Mouse (Mus musculus): ENCODE measurements around the gene Tepp. TPM values are rescaled to one million over a fixed set of nuclear protein-coding genes. Genes with fewer than 3 reads are reported as not detected.

The Tepp gene
- polyA plus RNA-seq, 1 experiment from 2014 or later = not detected

GRCm38 (mm10) chr8:95369581-95370326 is 59.4 kb downstream of the Tepp start:
- peaks cover 10% of the 10 kb centered on the region for H3K36me3 ChIP-seq (ENCODE audit: control insufficient read depth, insufficient read depth, low read length)
- no peak overlapping the region for H3K4me3 ChIP-seq (ENCODE audit: low read depth, low read length)

DNA sequence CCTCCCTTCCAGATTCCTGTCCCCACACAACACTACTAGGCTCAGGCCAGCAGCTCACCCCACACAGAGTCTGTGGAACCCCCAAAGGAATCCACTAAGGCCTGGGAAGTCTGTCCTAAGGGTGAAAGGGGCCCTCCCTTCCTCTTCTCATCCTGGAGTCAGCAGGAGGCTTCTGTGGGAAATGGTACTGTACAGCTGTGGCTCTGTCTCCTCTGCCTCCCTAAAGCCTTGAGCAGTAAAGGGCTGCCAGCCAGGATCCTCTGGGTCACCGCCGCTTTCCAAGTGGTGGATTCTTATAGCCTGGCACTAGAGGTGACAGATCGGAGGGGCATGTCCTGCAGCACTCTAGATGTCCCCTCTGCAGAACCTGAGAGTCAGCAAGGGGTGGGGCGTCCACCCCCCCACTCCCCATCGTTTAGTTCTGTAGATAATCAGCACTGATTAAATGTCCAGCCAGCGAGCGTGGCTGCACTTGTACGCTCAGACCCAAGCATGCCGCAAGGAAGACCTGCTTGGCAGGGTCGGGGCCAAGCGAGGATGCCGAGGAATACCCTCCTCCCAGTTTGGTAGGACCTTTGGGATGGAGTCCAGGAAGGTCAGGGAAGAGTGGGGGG is 63.1 kb downstream of the Tepp start:
- H3K36me3 ChIP-seq (ENCODE audit: control insufficient read depth, insufficient read depth, low read length) = peaks cover 10% of the 10 kb centered on the region
- 84% methylated on average over 12 of the region's 12 CpGs for WGBS
- DNase-seq (ENCODE audit: low spot score) = no peak

More at GRCm38 (mm10) chr8:95369581-95370326, 59.4 kb downstream of the Tepp start:
- Histone ChIP-seq H3K27me3 (ENCODE audit: control insufficient read depth, insufficient read depth, low read length) (no peaks in the 10 kb centered on the region), H3K9me3 (ENCODE audit: control insufficient read depth, low read length) (no peaks in the 10 kb centered on the region), H3K27ac (ENCODE audit: low read depth, low read length) (no peak overlapping the region), H3K9ac (ENCODE audit: low read depth, low read length) (no peak overlapping the region), H3K4me2 (replicated peaks; ENCODE audit: low read depth, low read length) (0 out of 2 replicates have a peak overlapping the region, but pooled peaks have one; percentile 17), H3K4me1 (replicated peaks; ENCODE audit: control insufficient read depth, insufficient read depth, low read length) (no peaks in the 10 kb centered on the region)
- no peak for ATAC-seq (ENCODE audit: low FRiP score)
- WGBS = 55% methylated on average over 20 of the region's 20 CpGs
- no peak for DNase-seq (ENCODE audit: low spot score)

GRCm38 (mm10) chr8:95374429-95374828 is 64.1 kb downstream of the Tepp start:
- ATAC-seq (ENCODE audit: low FRiP score) = no peak

More for the DNA sequence above, 63.1 kb downstream of the Tepp start:
- no peak for ATAC-seq (ENCODE audit: low FRiP score)
- H3K4me3 ChIP-seq (ENCODE audit: low read depth, low read length) = no peak overlapping the region
- H3K4me1 ChIP-seq (replicated peaks; ENCODE audit: control insufficient read depth, insufficient read depth, low read length) = no peaks in the 10 kb centered on the region
- H3K27ac ChIP-seq (ENCODE audit: low read depth, low read length) = no peak overlapping the region
- no peaks in the 10 kb centered on the region for H3K27me3 ChIP-seq (ENCODE audit: control insufficient read depth, insufficient read depth, low read length)
- no peak overlapping the region for H3K4me2 ChIP-seq (replicated peaks; ENCODE audit: low read depth, low read length)
- no peak overlapping the region for H3K9ac ChIP-seq (ENCODE audit: low read depth, low read length)
- H3K9me3 ChIP-seq (ENCODE audit: control insufficient read depth, low read length) = no peaks in the 10 kb centered on the region

GRCm38 (mm10) chr8:95375374-95375930 is 65.1 kb downstream of the Tepp start:
- DNase-seq (ENCODE audit: low spot score) (no peak), ATAC-seq (ENCODE audit: low FRiP score) (no peak)
- H3K27me3 ChIP-seq (ENCODE audit: control insufficient read depth, insufficient read depth, low read length) = no peaks in the 10 kb centered on the region
- H3K9me3 ChIP-seq (ENCODE audit: control insufficient read depth, low read length) = no peaks in the 10 kb centered on the region
- H3K4me3 ChIP-seq (ENCODE audit: low read depth, low read length) = no peak overlapping the region
- H3K4me2 ChIP-seq (replicated peaks; ENCODE audit: low read depth, low read length) = no peak overlapping the region
- WGBS = 87% methylated on average over 7 of the region's 7 CpGs
- no peak overlapping the region for H3K27ac ChIP-seq (ENCODE audit: low read depth, low read length)
- H3K4me1 ChIP-seq (replicated peaks; ENCODE audit: control insufficient read depth, insufficient read depth, low read length) = no peaks in the 10 kb centered on the region
- H3K9ac ChIP-seq (ENCODE audit: low read depth, low read length) = no peak overlapping the region
- H3K36me3 ChIP-seq (ENCODE audit: control insufficient read depth, insufficient read depth, low read length) = peaks cover 3% of the 10 kb centered on the region; the same call in 1 of the 2 replicates

More at GRCm38 (mm10) chr8:95374429-95374828, 64.1 kb downstream of the Tepp start:
- H3K27ac ChIP-seq (ENCODE audit: low read depth, low read length) = no peak overlapping the region
- H3K9ac ChIP-seq (ENCODE audit: low read depth, low read length) = no peak overlapping the region
- H3K36me3 ChIP-seq (ENCODE audit: control insufficient read depth, insufficient read depth, low read length) = peaks cover 8% of the 10 kb centered on the region
- no peak overlapping the region for H3K4me2 ChIP-seq (replicated peaks; ENCODE audit: low read depth, low read length)
- DNase-seq (ENCODE audit: low spot score) = no peak
- H3K27me3 ChIP-seq (ENCODE audit: control insufficient read depth, insufficient read depth, low read length) = no peaks in the 10 kb centered on the region
- no peak overlapping the region for H3K4me3 ChIP-seq (ENCODE audit: low read depth, low read length)
- 79% methylated on average over 3 of the region's 3 CpGs for WGBS
- H3K4me1 ChIP-seq (replicated peaks; ENCODE audit: control insufficient read depth, insufficient read depth, low read length) = no peaks in the 10 kb centered on the region
- H3K9me3 ChIP-seq (ENCODE audit: control insufficient read depth, low read length) = no peaks in the 10 kb centered on the region

Other genes starting within 250 kb of the Tepp start
- 24.8 and 30.0 TPM in 2 replicates for gene Katnb1, start 229.4 kb upstream of the Tepp start, polyA plus RNA-seq (2014; fragmentation: Nextera tagmentation; extraction: Ambion mirVana)
- gene Kifc3, start 107.8 kb upstream of the Tepp start, polyA plus RNA-seq (2014; fragmentation: Nextera tagmentation; extraction: Ambion mirVana) = 5.2 and 5.7 TPM in 2 replicates
- 0.66 and 0.71 TPM in 2 replicates for gene Cngb1, start 4.0 kb upstream of the Tepp start, polyA plus RNA-seq (2014; fragmentation: Nextera tagmentation; extraction: Ambion mirVana)
- 8.9 and 10.0 TPM in 2 replicates for gene Zfp319, start 21.4 kb downstream of the Tepp start, polyA plus RNA-seq (2014; fragmentation: Nextera tagmentation; extraction: Ambion mirVana)
- 36.5 and 40.3 TPM in 2 replicates for gene Usb1, start 21.7 kb downstream of the Tepp start, polyA plus RNA-seq (2014; fragmentation: Nextera tagmentation; extraction: Ambion mirVana)
- gene Mmp15, start 41.7 kb downstream of the Tepp start, polyA plus RNA-seq (2014; fragmentation: Nextera tagmentation; extraction: Ambion mirVana) = 13.0 and 15.7 TPM in 2 replicates
- 141 and 145 TPM in 2 replicates for gene Cfap20, start 124.3 kb downstream of the Tepp start, polyA plus RNA-seq (2014; fragmentation: Nextera tagmentation; extraction: Ambion mirVana)
- gene Csnk2a2, start 179.5 kb downstream of the Tepp start, polyA plus RNA-seq (2014; fragmentation: Nextera tagmentation; extraction: Ambion mirVana) = 14.2 and 19.1 TPM in 2 replicates
- gene Ccdc113, start 223.5 kb downstream of the Tepp start, polyA plus RNA-seq (2014; fragmentation: Nextera tagmentation; extraction: Ambion mirVana) = 2.4 and 2.5 TPM in 2 replicates